Mouse (Mus musculus) lung, postnatal 0 days (tissue): ENCODE measurements around the gene Lrrc23.

Experiments used
- CTCF ChIP-seq: IDR thresholded peaks from 2 replicates; pipeline ENCODE4 v1.5.1; 2016; ENCODE audit warnings: antibody characterized with exemption, mild to moderate bottlenecking
- EP300 ChIP-seq: IDR thresholded peaks from 2 replicates; pipeline ENCODE4 v1.6.1; 2016; ENCODE audit warnings: antibody characterized with exemption, mild to moderate bottlenecking, control low read depth

DNA sequence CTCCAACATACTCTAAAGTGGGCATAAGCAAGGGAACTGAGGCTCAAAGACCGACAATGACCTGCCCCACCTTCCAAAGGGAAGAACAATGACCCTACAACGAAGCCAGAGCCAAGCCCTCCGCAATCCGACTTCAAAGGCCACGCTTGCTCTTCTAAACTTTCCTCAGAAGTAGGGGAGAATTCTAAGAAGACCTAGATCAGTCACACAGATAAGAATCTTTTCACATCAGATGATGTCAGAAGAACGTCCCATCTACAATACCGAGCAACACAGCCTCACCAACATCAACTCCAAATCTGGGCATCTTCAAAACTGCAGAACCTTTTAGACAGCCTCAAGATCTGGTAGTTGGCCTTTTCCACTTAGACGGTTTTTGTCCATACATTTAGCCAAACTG, 29.1 kb downstream of the Lrrc23 start:
- no peak for TF ChIP-seq CTCF
- TF ChIP-seq EP300, result no peak
